Mouse (Mus musculus): Measurements from ENCODE around the gene Aox4.
A peak's percentile ranks its signal among the peaks of the same experiment; 100 is the strongest.

Gene Aox4

GRCm38 (mm10) chr1:58248518-58248917 lies 38.3 kb downstream of the Aox4 start:
- no peak for DNase-seq

- DNase-seq = no peak
These were observed 43.3 kb downstream of the Aox4 start for GRCm38 (mm10) chr1:58253466-58253865.

GRCm38 (mm10) chr1:58257195-58257991 lies 47.2 kb downstream of the Aox4 start:
- no peak for DNase-seq

- DNase-seq = no peak
These were observed 50.1 kb downstream of the Aox4 start for GRCm38 (mm10) chr1:58260311-58260710.

- no peak for DNase-seq
These were observed 58.0 kb downstream of the Aox4 start for GRCm38 (mm10) chr1:58268231-58268630.

DNA sequence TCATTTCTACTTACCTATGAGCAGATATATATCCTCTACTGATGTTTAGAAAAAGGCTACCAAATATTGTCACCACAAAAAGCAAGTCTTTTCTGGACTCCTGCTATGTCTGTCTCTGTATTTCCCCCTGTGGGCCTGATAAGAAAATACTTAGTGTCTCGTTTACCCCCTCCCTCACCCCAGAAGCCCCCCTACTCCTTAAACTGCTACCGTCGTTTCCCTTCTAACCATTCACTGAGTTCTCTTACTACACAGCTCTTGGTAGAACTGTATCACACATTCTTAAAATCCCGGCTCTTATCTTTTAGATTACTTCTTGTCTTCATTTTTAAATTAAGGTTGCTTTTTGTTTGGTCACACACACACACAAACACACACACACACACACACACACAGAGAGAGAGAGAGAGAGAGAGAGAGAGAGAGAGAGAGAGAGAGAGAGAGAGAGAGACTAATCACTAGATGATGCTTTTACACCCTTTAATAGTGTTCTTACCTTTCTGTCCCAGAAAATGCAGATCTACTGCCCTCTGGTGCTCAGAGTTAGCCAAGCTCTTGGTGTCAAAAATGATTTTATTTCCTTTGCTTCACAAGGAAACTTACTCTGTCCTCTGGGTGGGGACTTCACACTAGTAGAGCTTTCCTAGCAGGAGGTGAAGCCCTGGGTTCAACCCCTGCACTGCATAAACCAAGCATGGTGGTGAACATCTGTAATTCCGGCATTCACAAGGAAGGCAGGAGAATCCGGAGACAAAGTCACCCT lies 60.8 kb downstream of the Aox4 start:
- peak; percentile 16 for DNase-seq

DNA sequence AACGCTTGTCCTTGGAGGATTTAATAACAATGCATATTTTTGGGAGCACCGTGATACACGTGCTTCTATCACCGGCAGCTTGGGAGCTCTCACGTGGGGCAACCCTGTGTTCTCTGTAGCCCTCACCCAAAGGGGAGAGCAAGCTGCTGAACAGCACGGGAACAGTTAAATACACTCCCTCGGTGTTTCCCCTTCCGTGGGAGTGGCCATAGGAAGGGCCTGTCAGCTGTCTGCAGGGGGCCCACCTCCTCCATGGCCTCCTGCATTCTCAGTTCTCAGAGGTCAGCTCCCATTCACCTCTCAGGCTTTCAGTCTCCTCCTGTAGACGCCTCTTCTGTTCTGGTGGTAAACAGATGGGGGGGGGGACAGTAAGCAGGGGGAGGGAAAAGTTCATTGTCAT lies 65.7 kb downstream of the Aox4 start:
- DNase-seq = no peak

GRCm38 (mm10) chr1:58278026-58278425 lies 67.8 kb downstream of the Aox4 start, which contains the start of gene Aox2:
Gene Aox2, plus strand, starts transcription at chr1:58278326.
- no peak for DNase-seq

DNA sequence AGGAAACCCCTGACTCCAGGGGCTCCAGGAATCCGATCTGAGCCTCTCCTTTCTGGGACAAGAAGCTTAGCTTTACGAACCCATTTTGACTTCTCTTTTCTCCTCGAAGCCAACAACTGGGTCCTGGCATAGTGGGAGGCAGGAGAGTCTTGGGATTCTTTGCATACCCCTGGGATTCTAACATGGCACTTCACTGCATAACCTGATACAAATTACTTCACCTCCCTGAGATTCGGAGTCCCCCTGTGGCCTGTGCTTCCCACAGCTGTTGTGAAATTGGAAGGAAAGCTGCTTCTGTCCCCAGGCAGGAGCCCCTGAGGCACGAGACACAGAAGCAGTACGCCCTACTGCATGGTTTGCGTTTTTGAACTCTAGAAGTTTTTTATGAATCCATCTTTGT lies 68.3 kb downstream of the Aox4 start:
- DNase-seq = no peak

DNA sequence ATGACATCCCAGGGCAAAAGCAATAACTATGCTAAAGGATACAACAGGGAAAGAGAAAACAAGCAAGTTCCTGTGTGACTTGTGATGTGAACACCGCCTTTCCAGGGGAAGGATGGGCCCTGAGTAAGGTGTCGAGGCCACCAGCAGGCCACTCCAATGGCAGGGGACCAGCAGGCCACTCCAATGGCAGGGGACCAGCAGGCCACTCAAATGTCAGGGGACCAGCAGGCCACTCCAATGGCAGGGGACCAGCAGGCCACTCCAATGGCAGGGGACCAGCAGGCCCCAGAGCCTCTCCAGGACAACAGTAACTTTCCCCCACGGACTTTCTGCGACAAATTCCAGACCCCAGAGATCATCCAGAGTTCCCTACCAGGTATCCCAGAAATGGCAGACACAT lies 70.2 kb downstream of the Aox4 start:
- no peak for DNase-seq

DNA sequence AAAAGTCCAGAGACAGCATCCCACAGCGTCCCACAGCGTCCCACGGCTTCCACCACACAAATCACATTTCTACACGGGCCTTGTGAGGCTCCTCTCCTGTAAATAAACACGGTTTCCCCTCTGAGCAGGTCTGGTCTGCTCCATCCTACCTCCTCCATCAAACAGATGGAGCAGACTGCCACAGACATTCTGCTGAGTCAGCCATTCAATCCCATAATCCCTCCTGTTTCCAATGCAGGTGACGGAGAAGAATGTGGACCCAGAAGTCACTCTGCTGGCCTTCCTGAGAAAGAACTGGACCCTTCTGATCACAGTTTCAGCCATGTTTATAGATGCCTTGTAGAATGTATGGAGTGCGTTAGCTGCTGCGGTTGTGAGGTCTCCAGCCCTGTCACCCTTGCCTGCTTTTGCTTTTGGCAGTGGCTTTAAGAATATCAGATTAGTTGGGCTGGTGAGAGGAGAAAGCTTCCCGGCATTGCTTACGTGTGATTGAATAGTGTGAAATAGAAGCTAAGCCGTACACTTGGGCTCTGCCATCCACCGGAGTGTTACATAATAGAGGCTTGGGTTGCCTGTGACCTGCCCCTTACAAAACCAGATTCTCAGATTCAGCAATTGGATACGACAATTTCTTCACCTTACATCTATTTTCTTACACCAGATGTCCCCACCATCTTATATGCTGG lies 70.9 kb downstream of the Aox4 start:
- no peak for DNase-seq

DNA sequence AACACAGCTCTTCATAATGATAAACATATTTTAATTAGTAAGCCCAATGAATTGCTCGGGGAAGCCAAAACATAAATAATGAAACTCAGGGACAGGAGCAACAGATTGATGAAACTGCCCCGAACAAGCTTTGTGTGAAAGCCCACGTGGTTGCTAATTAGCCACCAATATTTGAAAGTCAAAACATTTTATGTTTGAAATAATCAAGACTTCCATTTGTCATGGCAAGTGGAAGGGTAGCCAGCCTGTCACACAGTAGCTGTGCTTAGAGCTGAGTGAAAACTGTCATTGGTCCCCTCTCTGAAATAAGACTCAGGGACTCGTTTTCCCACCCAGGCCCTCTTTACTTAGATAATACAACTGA lies 71.4 kb downstream of the Aox4 start:
- no peak for DNase-seq

DNA sequence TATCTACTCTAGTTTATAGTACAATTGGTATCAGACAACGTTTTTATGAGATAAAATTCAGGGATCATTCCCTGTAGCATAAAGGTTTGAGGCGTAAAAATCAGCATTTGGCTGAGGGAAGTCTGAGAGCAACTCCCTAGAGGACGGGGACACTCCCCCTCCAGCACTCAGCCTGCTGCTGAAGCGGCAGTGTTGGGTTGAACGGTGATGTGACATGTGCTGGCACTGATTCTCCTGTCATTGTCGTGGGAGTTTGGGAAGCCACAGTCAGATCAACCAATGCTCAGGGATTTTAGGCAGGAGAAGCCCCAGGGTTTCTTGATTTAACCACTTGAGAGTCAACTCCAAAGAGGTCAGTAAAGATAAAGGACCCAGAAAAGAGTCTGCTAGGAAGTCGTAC lies 74.3 kb downstream of the Aox4 start:
- no peak for DNase-seq

DNA sequence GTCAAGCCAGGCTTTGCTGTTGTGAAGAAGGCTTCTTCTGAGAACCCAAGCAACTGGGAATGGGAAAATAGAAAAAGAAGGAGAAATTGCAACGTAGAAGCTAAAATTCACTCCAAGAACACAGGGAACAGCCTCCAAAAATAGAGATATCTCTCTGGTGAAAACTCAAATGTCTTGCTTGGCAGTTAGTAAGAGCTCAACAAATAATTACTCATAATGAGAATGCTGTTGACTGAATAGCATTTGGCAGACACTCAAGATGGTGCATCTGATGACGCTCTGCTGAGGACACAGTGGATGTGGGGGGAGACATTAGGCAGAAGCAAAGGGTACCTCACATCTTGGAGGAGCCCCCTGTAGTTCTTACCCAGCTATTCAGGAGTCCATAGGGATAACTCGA lies 77.9 kb downstream of the Aox4 start:
- DNase-seq = no peak

- no peak for DNase-seq
These were observed 79.8 kb downstream of the Aox4 start for GRCm38 (mm10) chr1:58289863-58290469.

DNA sequence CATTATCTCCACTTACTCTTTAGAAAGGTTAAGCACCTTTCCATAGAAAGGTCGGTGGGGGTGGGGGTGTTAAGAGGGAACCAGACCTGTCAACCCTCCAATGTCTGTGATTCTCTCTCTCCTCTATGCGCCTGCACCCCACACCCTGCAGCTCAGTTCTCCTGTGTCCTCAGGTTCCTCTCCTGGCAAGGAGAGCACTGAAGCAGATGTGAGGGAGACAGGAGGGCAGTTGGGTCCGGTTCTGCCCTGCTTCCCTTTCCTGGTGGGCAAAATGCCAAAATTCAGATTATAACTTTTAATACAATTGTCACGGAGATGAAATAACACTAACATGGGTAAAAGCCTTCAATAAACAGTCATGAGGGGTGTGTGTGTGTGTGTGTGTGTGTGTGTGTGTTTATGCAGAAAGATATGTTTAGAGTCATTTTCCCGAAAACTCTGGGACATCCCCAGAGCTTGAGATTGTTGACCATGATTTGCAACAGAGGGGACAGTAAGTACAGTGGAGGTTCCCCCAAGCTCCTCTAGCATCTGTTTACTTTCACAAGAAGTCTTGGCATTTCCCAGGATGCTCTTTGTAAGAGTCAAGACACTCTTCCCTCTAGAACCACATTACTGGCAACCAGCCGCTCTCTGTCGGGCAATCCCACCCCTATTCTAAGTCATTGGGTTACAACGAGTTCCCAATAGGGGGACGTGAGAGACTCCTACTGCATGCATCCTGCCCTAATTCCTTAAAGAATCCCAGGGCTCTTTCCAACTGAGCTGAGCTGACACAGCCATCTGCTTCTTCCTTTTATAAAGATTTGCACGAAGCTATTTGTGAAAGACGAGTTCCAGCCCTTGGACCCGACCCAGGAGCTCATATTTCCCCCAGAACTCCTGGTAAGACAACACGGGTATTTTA lies 81.5 kb downstream of the Aox4 start:
- DNase-seq = peak; percentile 3

DNA sequence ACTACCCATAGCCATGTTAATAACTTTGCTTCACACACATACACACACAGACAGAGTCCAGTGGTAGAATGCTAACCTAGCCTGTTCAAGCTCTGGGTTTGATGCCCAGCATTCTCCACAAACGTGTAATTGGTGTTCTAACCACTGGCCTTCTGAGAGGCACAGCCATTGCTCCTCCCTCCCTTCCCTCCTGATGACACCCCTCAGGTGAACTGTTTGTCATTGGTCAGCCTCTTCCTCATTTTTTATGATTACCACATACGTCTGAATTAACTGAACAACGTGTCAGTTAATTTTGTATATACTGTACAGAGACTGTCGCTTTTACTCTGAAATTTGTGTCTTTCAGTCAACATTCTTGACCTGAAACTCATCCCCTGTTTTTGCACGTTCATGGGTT lies 84.5 kb downstream of the Aox4 start:
- DNase-seq = no peak

GRCm38 (mm10) chr1:58296278-58296677 lies 86.1 kb downstream of the Aox4 start:
- peak; percentile 28 for DNase-seq

DNA sequence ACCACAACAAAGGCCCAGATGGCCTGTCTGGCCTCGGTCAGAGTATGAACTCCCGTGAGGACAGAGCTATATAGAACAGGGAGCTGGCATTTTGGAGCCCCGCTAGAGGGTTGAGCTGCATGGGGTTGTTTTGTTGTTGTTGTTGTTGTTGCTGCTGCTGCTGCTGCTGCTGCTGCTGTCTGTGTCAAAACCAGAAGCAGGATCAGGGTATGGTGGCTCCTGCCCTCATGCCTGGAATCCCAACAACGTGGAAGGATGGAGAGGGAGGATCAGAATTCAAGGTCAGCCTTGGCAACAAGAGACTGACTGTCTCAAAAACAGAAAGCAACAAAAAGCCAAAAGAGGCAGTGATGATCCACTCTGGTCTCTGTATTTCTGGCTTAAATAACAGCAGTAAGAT lies 86.6 kb downstream of the Aox4 start:
- DNase-seq = no peak

GRCm38 (mm10) chr1:58298347-58298746 lies 88.2 kb downstream of the Aox4 start:
- no peak for DNase-seq

- no peak for DNase-seq
These were observed 90.9 kb downstream of the Aox4 start for GRCm38 (mm10) chr1:58301073-58301472.

DNA sequence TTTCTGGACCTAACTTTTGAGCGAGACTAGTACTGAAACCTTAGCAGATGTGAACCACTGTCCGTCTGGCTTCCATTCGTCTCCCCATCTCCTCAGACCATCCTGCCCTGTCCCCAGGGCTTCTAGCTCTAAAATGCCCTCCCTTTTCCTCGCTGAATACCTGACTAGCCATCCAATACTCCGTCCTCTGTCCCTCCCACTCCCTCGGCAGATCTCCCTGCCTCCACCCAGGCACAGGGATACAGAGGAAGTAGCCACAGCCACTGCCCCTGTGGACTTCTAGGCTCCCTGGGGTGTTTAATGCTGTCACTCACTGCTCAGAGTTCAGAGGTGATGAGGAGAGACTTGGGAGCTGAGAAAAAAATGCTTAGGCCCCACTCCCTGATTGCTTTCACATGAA lies 91.8 kb downstream of the Aox4 start:
- DNase-seq = no peak

Measured in cerebellum, adult 8-10 months (tissue).